Mouse (Mus musculus) liver, postnatal 0 days (tissue): ENCODE measurements at regions not wholly inside any gene's neighbourhood (a gene's known extent, or its start where the extent isn't known, plus 50 kb on each side); places are given as distances from the start of the nearest gene placed in this dataset.

Experiments
- ATAC-seq: fragments of 200-750 bp; cut with Nextera tagmentation; 2 replicates; pipeline ENCODE4 v1.8.0; 2017; ENCODE audit warnings: mild to moderate bottlenecking, moderate library complexity
- DNase-seq: peaks from one replicate; pipeline ENCODE4 v3.0.0-alpha.2; 2016
- H3K27ac ChIP-seq: fragments of 300-500 bp; sonication (generic); 2 replicates; pipeline ENCODE4 v1.5.1; 2014; ENCODE audit warnings: antibody characterized with exemption, moderate library complexity, mild to moderate bottlenecking, low read depth
- H3K27me3 ChIP-seq: fragments of 300-500 bp; sonication (generic); 2 replicates; pipeline ENCODE4 v1.6.1; 2014; ENCODE audit warnings: low read length, control low read depth, mixed read lengths; ENCODE audit not compliant: insufficient read depth
- H3K36me3 ChIP-seq: fragments of 300-500 bp; sonication (generic); replicated peaks from 2 replicates; pipeline ENCODE4 v1.6.1; 2014; ENCODE audit warnings: mild to moderate bottlenecking, control low read depth, low read length, moderate library complexity, mixed read lengths; ENCODE audit not compliant: insufficient read depth
- H3K4me1 ChIP-seq: fragments of 300-500 bp; sonication (generic); 2 replicates; pipeline ENCODE4 v1.6.1; 2014; ENCODE audit warnings: antibody characterized with exemption, mild to moderate bottlenecking, control low read depth; ENCODE audit not compliant: insufficient read depth
- H3K4me2 ChIP-seq: fragments of 300-500 bp; sonication (generic); 2 replicates; pipeline ENCODE4 v1.6.1; 2014; ENCODE audit warnings: low read depth, mild to moderate bottlenecking, low read length, moderate library complexity, mixed read lengths
- H3K4me3 ChIP-seq: fragments of 300-500 bp; sonication (generic); 2 replicates; pipeline ENCODE4 v1.5.1; 2014; ENCODE audit warnings: low read depth, low read length
- H3K9ac ChIP-seq: fragments of 300-500 bp; sonication (generic); replicated peaks from 2 replicates; pipeline ENCODE4 v1.6.1; 2014; ENCODE audit warnings: mild to moderate bottlenecking, moderate library complexity
- H3K9me3 ChIP-seq: fragments of 300-500 bp; sonication (generic); 2 replicates; pipeline ENCODE4 v1.6.1; 2016; ENCODE audit warnings: mild to moderate bottlenecking, control low read depth, low read length, mixed read lengths
- CTCF ChIP-seq: sonication (generic); IDR thresholded peaks from 2 replicates; pipeline ENCODE4 v1.5.1; 2016; ENCODE audit warnings: antibody characterized with exemption, low read depth
- EP300 ChIP-seq: IDR thresholded peaks from 2 replicates; pipeline ENCODE4 v1.6.1; 2016; ENCODE audit warnings: antibody characterized with exemption, low read depth, mild to moderate bottlenecking
- WGBS: fragments of 180-500 bp; shearing (Covaris S2); extraction: QIAGEN DNeasy Blood & Tissue Kit; methylation state at CpG from one replicate; pipeline ENCODE4 v1.1.7; 2014; ENCODE audit not compliant: insufficient replicate concordance; 5-methylcytosine and 5-hydroxymethylcytosine counted together

- H3K9me3 ChIP-seq: no peaks in the 10 kb centered on the region
- no peak for ATAC-seq
- TF ChIP-seq CTCF (no peak), EP300 (no peak)
- H3K36me3 ChIP-seq: no peaks in the 10 kb centered on the region
- no peak overlapping the region for H3K4me2 ChIP-seq
- DNase-seq: no peak
- 80% methylated on average over 7 of the region's 7 CpGs for WGBS
- no peaks in the 10 kb centered on the region for H3K27me3 ChIP-seq
- H3K27ac ChIP-seq: no peak overlapping the region
- no peak overlapping the region for H3K4me3 ChIP-seq
- H3K9ac ChIP-seq: no peak overlapping the region
- H3K4me1 ChIP-seq: no peaks in the 10 kb centered on the region
Observed at GRCm38 (mm10) chr3:53988256-53988655, 124.6 kb upstream of the Ufm1 start.

DNA sequence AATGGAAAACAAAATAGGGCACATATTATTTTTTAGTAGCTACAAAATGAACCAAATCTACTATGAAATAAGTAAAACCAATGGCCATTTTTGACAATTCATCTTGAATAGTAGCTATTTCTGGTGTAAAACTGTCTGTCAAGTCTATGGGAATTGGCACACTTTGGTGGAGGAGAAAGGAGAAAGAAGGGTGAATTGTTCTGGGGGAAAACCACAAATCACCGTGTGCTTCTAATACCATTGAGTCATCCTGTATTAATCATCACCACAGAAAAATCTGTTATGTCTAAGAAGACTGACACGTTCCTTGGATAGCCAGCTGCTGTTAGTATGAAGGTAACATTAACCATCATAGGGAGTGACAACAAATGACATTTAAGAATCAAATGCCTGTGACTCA, 123.7 kb upstream of the Ufm1 start:
- ATAC-seq: no peak
- no peak for DNase-seq
- WGBS: 55% methylated on average over 2 of the region's 2 CpGs
- Histone ChIP-seq H3K36me3 (no peaks in the 10 kb centered on the region), H3K27me3 (no peaks in the 10 kb centered on the region), H3K4me1 (no peaks in the 10 kb centered on the region), H3K27ac (no peak overlapping the region), H3K4me3 (no peak overlapping the region), H3K9ac (no peak overlapping the region), H3K4me2 (no peak overlapping the region), H3K9me3 (no peaks in the 10 kb centered on the region)
- TF ChIP-seq CTCF (no peak), EP300 (no peak)

DNA sequence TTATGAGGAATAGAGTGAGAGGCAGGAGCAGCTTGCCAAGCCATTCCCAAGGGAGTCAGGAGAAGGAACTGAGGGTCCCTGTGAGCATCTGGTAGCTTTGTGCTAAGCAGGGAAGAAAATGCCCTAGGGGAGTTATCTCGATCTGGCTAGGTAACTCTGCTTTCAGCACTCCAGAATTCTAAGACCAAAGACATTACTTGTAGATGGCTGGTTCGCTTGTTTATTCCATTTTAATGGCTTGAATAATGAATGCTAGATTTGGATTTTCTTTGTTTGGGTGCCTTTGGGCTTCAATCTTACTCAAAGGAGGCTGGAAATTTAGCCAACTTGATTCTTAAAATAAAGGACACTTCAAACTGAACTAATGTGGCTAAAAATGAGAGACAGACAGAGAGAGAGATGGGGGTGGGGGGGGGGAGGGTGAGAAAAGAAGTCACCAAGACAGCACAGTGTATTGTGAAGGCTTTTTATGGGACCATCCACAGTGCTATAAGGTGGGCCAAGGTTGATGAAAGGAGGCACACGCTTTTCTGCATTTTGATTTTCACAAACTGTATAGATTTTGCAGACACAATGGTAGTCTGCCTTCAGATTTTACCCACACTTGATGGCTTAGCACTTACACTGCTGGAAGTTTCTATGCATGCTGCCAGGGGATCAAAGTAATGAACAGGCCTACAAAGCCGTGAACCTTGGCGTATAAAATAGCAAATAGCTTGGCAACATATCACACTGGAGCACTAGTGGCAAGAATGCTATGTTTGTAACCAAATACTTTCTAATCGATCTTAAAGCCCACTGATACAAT, 121.3 kb upstream of the Ufm1 start:
- no peaks in the 10 kb centered on the region for H3K9me3 ChIP-seq
- H3K9ac ChIP-seq: no peak overlapping the region
- ATAC-seq (no peak), DNase-seq (no peak)
- H3K4me2 ChIP-seq: no peak overlapping the region
- H3K4me3 ChIP-seq: no peak overlapping the region
- H3K36me3 ChIP-seq: no peaks in the 10 kb centered on the region
- 78% methylated on average over 6 of the region's 6 CpGs for WGBS
- no peaks in the 10 kb centered on the region for H3K27me3 ChIP-seq
- no peaks in the 10 kb centered on the region for H3K4me1 ChIP-seq
- H3K27ac ChIP-seq: no peak overlapping the region
- TF ChIP-seq CTCF (no peak), EP300 (no peak)

GRCm38 (mm10) chr3:53982311-53982710, 118.7 kb upstream of the Ufm1 start:
- Histone ChIP-seq H3K27me3 (no peaks in the 10 kb centered on the region), H3K9me3 (no peaks in the 10 kb centered on the region), H3K9ac (no peak overlapping the region), H3K27ac (no peak overlapping the region), H3K4me2 (no peak overlapping the region), H3K4me1 (no peaks in the 10 kb centered on the region), H3K4me3 (no peak overlapping the region), H3K36me3 (no peaks in the 10 kb centered on the region)
- ATAC-seq: no peak
- 81% methylated on average over 8 of the region's 8 CpGs for WGBS
- TF ChIP-seq CTCF (no peak), EP300 (no peak)
- no peak for DNase-seq

DNA sequence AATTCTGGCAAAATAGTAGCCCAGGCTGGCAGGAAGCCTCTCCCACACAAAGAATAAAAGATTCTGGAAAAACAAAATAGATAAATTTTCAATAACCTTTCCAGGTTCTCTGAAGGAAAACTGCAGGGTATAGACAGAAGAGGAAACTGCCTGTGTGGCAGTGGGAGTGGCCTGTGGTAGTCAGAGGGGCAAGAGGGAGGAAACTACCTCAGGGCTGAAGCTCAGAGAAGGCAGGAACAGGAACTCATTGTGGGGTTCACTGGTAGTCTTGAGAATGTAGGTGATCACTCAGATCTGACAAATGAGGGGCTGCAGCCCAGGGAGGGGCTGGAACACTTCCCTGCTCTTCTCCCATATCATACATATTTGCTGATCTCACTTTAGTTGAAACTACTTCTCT, 118.0 kb upstream of the Ufm1 start:
- no peaks in the 10 kb centered on the region for H3K27me3 ChIP-seq
- no peak overlapping the region for H3K4me2 ChIP-seq
- ATAC-seq: no peak
- TF ChIP-seq EP300 (no peak), CTCF (no peak)
- H3K4me3 ChIP-seq: no peak overlapping the region
- no peaks in the 10 kb centered on the region for H3K4me1 ChIP-seq
- H3K9me3 ChIP-seq: no peaks in the 10 kb centered on the region
- DNase-seq: no peak
- H3K27ac ChIP-seq: no peak overlapping the region
- no peaks in the 10 kb centered on the region for H3K36me3 ChIP-seq
- H3K9ac ChIP-seq: no peak overlapping the region

- H3K9ac ChIP-seq: no peak overlapping the region
- ATAC-seq (peak; percentile 67), DNase-seq (peak; percentile 16)
- TF ChIP-seq CTCF (no peak), EP300 (no peak)
- no peak overlapping the region for H3K4me2 ChIP-seq
- H3K4me1 ChIP-seq: no peaks in the 10 kb centered on the region
- no peaks in the 10 kb centered on the region for H3K9me3 ChIP-seq
- WGBS: 63% methylated on average over 5 of the region's 5 CpGs
- no peak overlapping the region for H3K4me3 ChIP-seq
- 0 out of 2 replicates have a peak overlapping the region, but pooled peaks have one; percentile 30 for H3K27ac ChIP-seq
- H3K36me3 ChIP-seq: no peaks in the 10 kb centered on the region
- H3K27me3 ChIP-seq: no peaks in the 10 kb centered on the region
Observed at GRCm38 (mm10) chr3:53977379-53978080, 113.9 kb upstream of the Ufm1 start.
